Mouse (Mus musculus): Measurements from ENCODE around the gene Gm9922. TPM values are rescaled to one million over a fixed set of nuclear protein-coding genes. Genes with fewer than 3 reads are reported as not detected.

Gene Gm9922
- total RNA-seq, 2 experiments from 2014 or later = not detected

- intact Hi-C loops (cut with DNase I) = no loop called here
- DNase-seq = no peak
Observed at GRCm38 (mm10) chr14:101704479-101704878, 25.1 kb downstream of the Gm9922 start.

GRCm38 (mm10) chr14:101688406-101688805, 41.2 kb downstream of the Gm9922 start:
- intact Hi-C loops (cut with DNase I) = no loop called here
- DNase-seq = no peak

GRCm38 (mm10) chr14:101687696-101688095, 41.9 kb downstream of the Gm9922 start:
- DNase-seq = no peak
- intact Hi-C loops (cut with DNase I) = no loop called here

Other genes with a start within 250 kb of the Gm9922 start
- gene Tbc1d4, start 120.6 kb downstream of the Gm9922 start, total RNA-seq (2021) = 10 to 100 TPM; 19.0 to 31.3 TPM
- gene Commd6, start 89.1 kb downstream of the Gm9922 start, total RNA-seq (2021) = 10 to 100 TPM in 1 of 2 experiments, 1 to 10 TPM in 1; 9.5 to 14.2 TPM
- gene Uchl3, start 75.8 kb downstream of the Gm9922 start, total RNA-seq (2021) = 10 to 100 TPM; 25.2 to 28.1 TPM
- 10 to 100 TPM; 50.4 to 65.3 TPM for gene Lmo7, start 143 bp upstream of the Gm9922 start, total RNA-seq (2021)